Mouse (Mus musculus) bone marrow, adult 2 months (tissue): ENCODE measurements around the gene Olfr773. TPM values are rescaled to one million over a fixed set of nuclear protein-coding genes. Genes with fewer than 3 reads are reported as not detected.
"Not testable (repeated sequence)": the region's sequence is repeated elsewhere in the genome, so short reads cannot be mapped to it uniquely, and the experiment has no call there.

ENCODE experiments used
- H3K27ac ChIP-seq: fragments of 200-500 bp; 2 replicates; pipeline ENCODE4 v1.5.1; 2012; ENCODE audit warnings: low read depth, mild to moderate bottlenecking, control low read depth, inconsistent platforms, low read length; ENCODE audit not compliant: control insufficient read depth, poor library complexity, insufficient read depth
- H3K4me1 ChIP-seq: fragments of 200-500 bp; 2 replicates; pipeline ENCODE4 v1.6.1; 2011; ENCODE audit warnings: low read length; ENCODE audit not compliant: control insufficient read depth, insufficient read depth
- H3K4me3 ChIP-seq: fragments of 200-500 bp; replicated peaks from 2 replicates; pipeline ENCODE3; 2011; ENCODE audit warnings: mild to moderate bottlenecking, low read depth, low read length, control low read depth; ENCODE audit not compliant: control insufficient read depth
- CTCF ChIP-seq: fragments of 200-500 bp; IDR thresholded peaks from 2 replicates; pipeline ENCODE4 v1.5.1; 2011; ENCODE audit warnings: low read length, control low read depth; ENCODE audit not compliant: control insufficient read depth, insufficient read depth
- POLR2A ChIP-seq: fragments of 200-500 bp; IDR thresholded peaks from 2 replicates; pipeline ENCODE4 v1.6.1; 2011; ENCODE audit warnings: low read depth, mild to moderate bottlenecking, control low read depth, low read length, borderline replicate concordance; ENCODE audit not compliant: control insufficient read depth
- WGBS: fragments of 180-500 bp; shearing (Covaris S2); methylation state at CpG from one replicate; pipeline ENCODE4 v1.1.7; 2018; 5-methylcytosine and 5-hydroxymethylcytosine counted together
- polyA plus RNA-seq: library from polyadenylated mRNA; stranded (reverse); fragments of >200 nt; gene quantifications from 2 replicates; pipeline ENCODE4 v1.2.4, GENCODE M21; 2011; ENCODE audit warnings: low replicate concordance; ENCODE audit not compliant: missing spikeins, insufficient read depth, insufficient read length

Olfr773 gene
- polyA plus RNA-seq, result not detected in 2 replicates

DNA sequence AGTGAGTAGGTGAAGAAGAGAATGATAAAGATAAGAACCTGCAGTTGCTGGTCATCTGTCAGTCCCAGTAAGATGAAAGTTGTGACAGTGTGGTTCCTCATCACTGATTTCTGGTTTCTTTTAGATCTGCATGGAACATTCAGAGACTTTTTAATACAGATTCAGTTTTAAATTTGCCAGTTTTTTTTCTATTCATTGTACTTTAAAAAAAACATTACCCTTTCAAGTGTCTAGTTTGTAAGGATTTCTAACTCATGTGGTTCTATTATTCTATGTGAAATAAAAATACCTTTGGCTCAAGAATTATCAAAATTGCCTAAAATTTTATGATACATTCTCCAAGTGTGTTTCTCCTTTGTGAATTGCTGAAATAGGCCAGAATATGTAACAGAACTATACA is at the start of gene Olfr773:
Gene Olfr773 (minus strand): TSS at position 101 of the 400 bp plus-strand sequence.
- not testable (repeated sequence) for H3K27ac ChIP-seq, H3K4me3 ChIP-seq, H3K4me1 ChIP-seq

DNA sequence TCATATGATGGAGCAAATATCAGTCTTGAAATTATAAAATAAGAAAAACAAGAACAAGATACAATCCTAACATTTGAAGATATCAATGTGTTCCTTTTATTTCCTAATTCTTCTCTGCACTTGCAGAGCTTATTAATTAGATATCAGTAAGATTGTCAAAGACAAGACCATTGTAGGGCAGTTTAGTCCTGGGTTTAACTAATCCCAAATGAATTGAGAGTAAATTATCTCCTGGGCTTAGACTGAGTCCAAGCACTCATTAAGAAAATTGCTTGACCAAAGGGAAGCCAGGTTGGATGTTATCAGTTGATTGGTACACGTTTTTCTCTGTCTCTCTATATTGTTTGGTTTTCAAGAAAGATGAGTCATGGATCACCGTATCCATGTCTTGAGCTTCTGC is 48.7 kb upstream of the Olfr773 start, which contains the start of gene Olfr774:
Gene Olfr774 (plus strand): TSS at position 301 of the 400 bp plus-strand sequence.
- TF ChIP-seq POLR2A, result no peak
- no peak for TF ChIP-seq CTCF
- WGBS, result 60% methylated on average over 2 of the region's 2 CpGs
- Histone ChIP-seq H3K4me3 (no peak within 1 kb of the TSS), H3K27ac (no peak within 1 kb of the TSS), H3K4me1 (no peaks in the 10 kb centered on the region)

DNA sequence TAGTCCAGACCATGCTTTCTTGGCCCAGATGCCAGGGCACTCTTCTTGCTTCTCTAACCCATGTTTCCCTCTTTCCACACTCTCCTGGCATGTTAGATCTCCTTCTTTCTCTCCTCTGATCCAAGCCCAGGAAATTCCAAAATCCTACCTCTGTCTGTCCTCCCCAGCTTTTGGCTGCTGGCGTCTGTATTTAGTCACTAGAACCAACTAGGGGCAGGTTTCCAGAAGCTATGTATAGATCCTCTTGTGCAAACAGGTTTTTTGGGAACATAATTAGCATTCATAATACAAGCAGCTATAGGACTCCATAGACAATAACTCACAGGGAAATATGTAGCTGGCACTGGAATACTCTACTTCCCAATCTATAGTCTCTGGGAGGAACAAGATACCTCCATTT is 43.5 kb upstream of the Olfr773 start:
- Histone ChIP-seq H3K27ac (no peak overlapping the region), H3K4me1 (no peaks in the 10 kb centered on the region), H3K4me3 (no peak overlapping the region)
- 77% methylated on average over 1 of the region's 1 CpGs for WGBS
- TF ChIP-seq POLR2A (no peak), CTCF (no peak)

DNA sequence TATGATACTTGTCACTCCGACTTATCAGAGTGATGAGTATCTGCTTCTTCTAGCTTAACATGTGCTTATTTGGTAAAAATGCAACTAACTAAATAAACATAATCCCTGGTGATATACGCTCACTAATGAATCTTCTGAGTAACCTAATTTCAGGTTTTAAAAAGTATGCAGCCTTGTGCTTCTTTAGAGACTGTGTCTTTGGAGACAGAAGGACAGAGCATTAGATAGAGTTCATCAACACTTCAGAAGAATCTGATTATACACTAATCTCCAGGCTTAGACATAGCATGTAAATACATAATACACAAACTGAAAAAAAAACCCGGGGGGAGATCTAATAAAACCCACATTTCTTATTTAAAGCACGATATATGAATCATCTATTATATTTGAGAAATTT is 9.4 kb downstream of the Olfr773 start, which contains the start of gene Olfr772:
Gene Olfr772 (minus strand): TSS at position 101 of the 400 bp plus-strand sequence.
- H3K4me1 ChIP-seq, H3K4me3 ChIP-seq, H3K27ac ChIP-seq: not testable (repeated sequence)
- WGBS, result 82% methylated on average over 4 of the region's 4 CpGs

DNA sequence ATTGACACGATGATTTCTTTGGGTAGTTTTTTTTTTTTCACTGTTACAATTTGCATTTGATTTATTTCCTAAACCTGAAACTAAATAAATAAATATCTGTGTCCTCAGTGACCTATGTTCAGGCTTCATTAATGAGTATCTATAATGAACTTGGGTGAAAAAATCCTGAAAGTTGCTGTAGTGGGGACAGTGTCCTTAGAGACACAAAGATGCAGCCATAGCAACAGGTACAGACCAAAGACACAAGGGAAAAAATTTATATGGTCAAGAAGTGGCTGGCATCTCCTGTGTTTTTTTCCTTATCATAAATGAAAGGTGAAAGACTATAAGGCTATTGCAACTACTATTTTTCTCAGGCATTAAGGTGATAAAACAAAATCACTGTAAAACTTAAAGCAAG is 22.6 kb downstream of the Olfr773 start, which contains the start of gene Olfr771:
Gene Olfr771 (minus strand): TSS at position 101 of the 400 bp plus-strand sequence.
- Histone ChIP-seq H3K27ac (no peak within 1 kb of the TSS), H3K4me1 (no peaks in the 10 kb centered on the region), H3K4me3 (no peak within 1 kb of the TSS)
- 72% methylated on average over 1 of the region's 1 CpGs for WGBS
- TF ChIP-seq CTCF (no peak), POLR2A (no peak)

DNA sequence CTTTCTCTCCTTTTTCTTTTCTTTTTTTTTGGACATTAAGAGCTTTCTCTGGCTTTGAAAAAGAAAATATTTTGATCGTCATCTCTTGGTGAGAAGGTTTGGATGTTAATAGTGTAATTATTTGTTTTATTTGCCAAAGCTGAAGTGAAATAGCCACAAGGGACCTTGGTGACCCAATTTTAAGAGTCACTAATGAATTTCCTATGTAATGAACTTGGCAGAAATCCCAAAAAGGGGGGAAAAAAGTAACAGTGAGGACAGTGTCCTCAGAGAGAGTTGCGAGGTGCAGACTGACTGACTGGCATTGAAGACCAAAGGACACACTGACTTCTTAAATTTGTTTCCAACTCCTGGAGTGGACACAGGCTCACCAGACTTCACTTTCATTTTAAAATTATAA is 48.3 kb downstream of the Olfr773 start, which contains the start of gene Olfr770:
Gene Olfr770 (minus strand): TSS at position 101 of the 400 bp plus-strand sequence.
- H3K27ac ChIP-seq, result no peak within 1 kb of the TSS
- TF ChIP-seq CTCF (no peak), POLR2A (no peak)
- H3K4me1 ChIP-seq, result no peaks in the 10 kb centered on the region
- WGBS, result 85% methylated on average over 2 of the region's 2 CpGs
- no peak within 1 kb of the TSS for H3K4me3 ChIP-seq

Other genes with a start within 250 kb of the Olfr773 start
- gene Mettl7b, start 226.4 kb downstream of the Olfr773 start, polyA plus RNA-seq, result 1.3 and 3.7 TPM in 2 replicates
- gene Olfr9, start 198.0 kb downstream of the Olfr773 start, polyA plus RNA-seq, result not detected in 2 replicates
- not detected in 2 replicates for gene Olfr763, start 176.6 kb downstream of the Olfr773 start, polyA plus RNA-seq
- not detected in 2 replicates for gene Olfr764-ps1, start 147.5 kb downstream of the Olfr773 start, polyA plus RNA-seq
- gene Olfr765, start 137.4 kb downstream of the Olfr773 start, polyA plus RNA-seq, result not detected in 2 replicates
- not detected in 2 replicates for gene Olfr766-ps1, start 118.4 kb downstream of the Olfr773 start, polyA plus RNA-seq
- gene Olfr767, start 104.5 kb downstream of the Olfr773 start, polyA plus RNA-seq, result not detected in 2 replicates
- not detected in 2 replicates for gene Olfr768, start 88.0 kb downstream of the Olfr773 start, polyA plus RNA-seq
- not detected in 2 replicates for gene Olfr769, start 69.6 kb downstream of the Olfr773 start, polyA plus RNA-seq
- gene Olfr770, start 48.4 kb downstream of the Olfr773 start, polyA plus RNA-seq, result not detected in 2 replicates
- not detected in 2 replicates for gene Olfr771, start 22.7 kb downstream of the Olfr773 start, polyA plus RNA-seq
- gene Olfr772, start 9.5 kb downstream of the Olfr773 start, polyA plus RNA-seq, result 0.43 TPM in 1 of 2 replicates, not detected in the other
- gene Olfr774, start 48.8 kb upstream of the Olfr773 start, polyA plus RNA-seq, result not detected in 2 replicates
- not detected in 2 replicates for gene Olfr775, start 61.0 kb upstream of the Olfr773 start, polyA plus RNA-seq
- not detected in 2 replicates for gene Olfr776, start 71.7 kb upstream of the Olfr773 start, polyA plus RNA-seq
- gene Olfr777, start 84.1 kb upstream of the Olfr773 start, polyA plus RNA-seq, result not detected in 2 replicates
- not detected in 2 replicates for gene Olfr780, start 130.7 kb upstream of the Olfr773 start, polyA plus RNA-seq
- not detected in 2 replicates for gene Olfr781, start 141.4 kb upstream of the Olfr773 start, polyA plus RNA-seq
- gene Olfr782, start 161.4 kb upstream of the Olfr773 start, polyA plus RNA-seq, result not detected in 2 replicates
- gene Olfr784, start 196.7 kb upstream of the Olfr773 start, polyA plus RNA-seq, result not detected in 2 replicates
- not detected in 2 replicates for gene Olfr785, start 218.0 kb upstream of the Olfr773 start, polyA plus RNA-seq
- gene Olfr786, start 239.9 kb upstream of the Olfr773 start, polyA plus RNA-seq, result not detected in 2 replicates